Mouse (Mus musculus) liver, embryonic 14.5 days (tissue): ENCODE data around the gene Cdc27. TPM values are rescaled to one million over a fixed set of nuclear protein-coding genes. Genes with fewer than 3 reads are reported as not detected.
A peak's percentile ranks its signal among the peaks of the same experiment; 100 is the strongest.
"Not testable (repeated sequence)": the region's sequence is repeated elsewhere in the genome, so short reads cannot be mapped to it uniquely, and the experiment has no call there.

Source experiments
- ATAC-seq: fragments of 200-750 bp; cut with Nextera tagmentation; 2 replicates; pipeline ENCODE4 v1.8.0; 2017; ENCODE audit warnings: moderate number of reproducible peaks, mild to moderate bottlenecking, moderate library complexity; ENCODE audit not compliant: insufficient read depth
- DNase-seq, 3 experiments: peaks; one replicate each; pipeline ENCODE4 v3.0.0-alpha.2; 2012 to 2013; ENCODE audit warnings: low read depth in 3 of 3, low spot score in 3 of 3
- H3K27ac ChIP-seq: fragments of 300-500 bp; sonication (generic); 2 replicates; pipeline ENCODE4 v1.5.1; 2014; ENCODE audit warnings: moderate library complexity, mild to moderate bottlenecking, control low read depth, inconsistent platforms
- H3K27me3 ChIP-seq: fragments of 300-500 bp; sonication (generic); 2 replicates; pipeline ENCODE4 v1.6.1; 2014; ENCODE audit warnings: mild to moderate bottlenecking, low read length, moderate library complexity; ENCODE audit not compliant: control insufficient read depth, insufficient read depth
- H3K36me3 ChIP-seq: fragments of 300-500 bp; sonication (generic); replicated peaks from 2 replicates; pipeline ENCODE4 v1.6.1; 2014; ENCODE audit warnings: low read depth; ENCODE audit not compliant: control insufficient read depth, insufficient read depth
- H3K4me1 ChIP-seq, 2 experiments: fragments of 200-500 bp in 1 of 2; fragments of 300-500 bp in 1 of 2; sonication (generic) in 1 of 2; replicated peaks; 2 replicates each; pipeline ENCODE4 v1.6.1; 2012 to 2014; ENCODE audit warnings: antibody characterized with exemption in 1 of 2, inconsistent platforms in 1 of 2, low read length in 1 of 2; ENCODE audit not compliant: control insufficient read depth in 2 of 2, insufficient read depth in 2 of 2
- H3K4me2 ChIP-seq: fragments of 300-500 bp; sonication (generic); 2 replicates; pipeline ENCODE4 v1.6.1; 2014; ENCODE audit warnings: low read depth, mild to moderate bottlenecking, control low read depth, moderate library complexity
- H3K4me3 ChIP-seq, 2 experiments: fragments of 200-500 bp in 1 of 2; fragments of 300-500 bp in 1 of 2; sonication (generic) in 1 of 2; 2 replicates each; pipeline ENCODE4 v1.5.1; 2012 to 2014; ENCODE audit warnings: low read depth in 2 of 2, low read length in 2 of 2, mild to moderate bottlenecking in 2 of 2, control low read depth in 1 of 2, inconsistent platforms in 1 of 2, moderate library complexity in 1 of 2; ENCODE audit not compliant: insufficient read depth in 1 of 2
- H3K9ac ChIP-seq: fragments of 300-500 bp; sonication (generic); replicated peaks from 2 replicates; pipeline ENCODE4 v1.6.1; 2014; ENCODE audit warnings: mild to moderate bottlenecking, control low read depth, moderate library complexity
- H3K9me3 ChIP-seq: fragments of 300-500 bp; sonication (generic); 2 replicates; pipeline ENCODE4 v1.6.1; 2016; ENCODE audit warnings: low read length, mixed read lengths; ENCODE audit not compliant: control insufficient read depth
- CTCF ChIP-seq: IDR thresholded peaks from 2 replicates; pipeline ENCODE4 v1.5.1; 2016; ENCODE audit warnings: antibody characterized with exemption, low read depth, control low read depth
- EP300 ChIP-seq: IDR thresholded peaks from 2 replicates; pipeline ENCODE4 v1.6.1; 2016; ENCODE audit warnings: antibody characterized with exemption, low read depth
- WGBS: fragments of 180-500 bp; shearing (Covaris S2); extraction: QIAGEN DNeasy Blood & Tissue Kit; methylation state at CpG from one replicate; pipeline ENCODE4 v1.1.7; 2014; ENCODE audit not compliant: insufficient replicate concordance; 5-methylcytosine and 5-hydroxymethylcytosine counted together
- polyA plus RNA-seq, 2 experiments: library from polyadenylated mRNA; depleted of rRNA in 1 of 2; stranded (reverse) in 1 of 2; unstranded in 1 of 2; fragments of >200 nt; fragmentation: Nextera tagmentation in 1 of 2; extraction: Ambion mirVana in 1 of 2; gene quantifications; 2 replicates each; pipeline versions ENCODE4 v1.2.1 to v1.2.3; 2012 to 2014

Gene Cdc27
- polyA plus RNA-seq, 2 experiments: 12.1 to 20.0 TPM

- 14% methylated on average over 2 of the region's 2 CpGs for WGBS
- peak overlapping the region; percentile 37 for H3K4me2 ChIP-seq
These were observed 7.1 kb downstream of the Cdc27 start for GRCm38 (mm10) chr11:104543337-104543736.

GRCm38 (mm10) chr11:104539811-104540210, 10.6 kb downstream of the Cdc27 start:
- H3K27ac ChIP-seq: no peak overlapping the region
- whole genome bisulfite sequencing: 86% methylated on average over 5 of the region's 5 CpGs
- no peak overlapping the region for H3K4me2 ChIP-seq
- H3K9ac ChIP-seq: no peak overlapping the region
- H3K4me3 ChIP-seq: no peak overlapping the region
- DNase-seq: no peak
- ATAC-seq: no peak
- TF ChIP-seq CTCF (no peak), EP300 (no peak)
- H3K9me3 ChIP-seq: no peaks in the 10 kb centered on the region
- no peaks in the 10 kb centered on the region for H3K27me3 ChIP-seq
- H3K36me3 ChIP-seq: peaks cover 10% of the 10 kb centered on the region
- peaks cover 17 to 31% of the 10 kb centered on the region in 2 experiments for H3K4me1 ChIP-seq

More at GRCm38 (mm10) chr11:104543337-104543736, 7.1 kb downstream of the Cdc27 start:
- Histone ChIP-seq H3K36me3 (peaks cover 12% of the 10 kb centered on the region), H3K27ac (peak overlapping the region; percentile 27; the same call in 1 of the 2 replicates), H3K4me1 (peaks cover 30 to 44% of the 10 kb centered on the region in 2 experiments)
- H3K27me3 ChIP-seq, H3K9ac ChIP-seq, H3K4me3 ChIP-seq, H3K9me3 ChIP-seq: not testable (repeated sequence)
- DNase-seq (peak; percentile 49 to 59 (median 51)), ATAC-seq (peak; percentile 67)
- TF ChIP-seq EP300: peak; percentile 72

DNA sequence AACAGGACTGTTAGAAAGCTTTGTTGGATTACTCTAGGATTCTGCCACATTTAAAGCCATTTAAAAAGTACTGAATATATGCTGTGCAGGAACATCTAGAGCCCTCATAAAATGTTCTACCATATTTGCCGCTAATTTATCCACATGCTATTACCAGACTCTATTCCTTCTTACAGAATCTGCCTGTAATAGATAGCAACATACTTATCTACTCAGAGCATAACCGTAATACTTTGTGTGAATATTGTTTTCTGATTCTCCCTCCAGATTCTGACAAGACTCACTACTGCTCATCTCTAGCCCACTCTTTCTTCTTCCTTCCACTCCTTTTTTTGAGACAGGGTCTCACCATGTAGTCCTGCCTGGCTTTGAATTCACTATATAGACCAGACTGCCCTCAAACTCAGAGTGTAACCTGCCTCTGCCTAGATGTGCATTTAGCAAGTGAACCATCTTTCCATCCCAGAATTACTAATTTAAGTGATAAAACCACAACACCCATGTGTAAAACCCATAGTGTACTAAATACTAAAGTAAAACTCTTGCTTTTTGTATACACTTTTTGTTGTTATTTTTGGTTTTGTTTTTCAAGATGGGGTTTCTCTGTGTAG, 12.4 kb downstream of the Cdc27 start:
- peak; percentile 72 for TF ChIP-seq EP300
- TF ChIP-seq CTCF: no peak
- Histone ChIP-seq H3K4me2 (peak overlapping the region; percentile 31; the same call in 1 of the 2 replicates), H3K27ac (no peak overlapping the region), H3K36me3 (peaks cover 24% of the 10 kb centered on the region), H3K9ac (no peak overlapping the region), H3K4me1 (peaks cover 7 to 26% of the 10 kb centered on the region in 2 experiments), H3K27me3 (no peaks in the 10 kb centered on the region), H3K4me3 (no peak overlapping the region), H3K9me3 (no peaks in the 10 kb centered on the region)
- peak in 1 of 3 experiments; percentile 19 for DNase-seq
- 15% methylated on average over 2 of the region's 2 CpGs for WGBS
- ATAC-seq: peak; percentile 64; the same call in 1 of the 2 replicates

- WGBS: 8% methylated on average over 2 of the region's 2 CpGs
- H3K36me3 ChIP-seq: peaks cover 35% of the 10 kb centered on the region
- H3K4me3 ChIP-seq: no peak overlapping the region
- peaks cover under 1 to 19% of the 10 kb centered on the region in 2 experiments; a peak in 3 of 4 replicates for H3K4me1 ChIP-seq
- DNase-seq (peak in 1 of 3 experiments; percentile 45), ATAC-seq (peak; percentile 79)
- H3K27me3 ChIP-seq: no peaks in the 10 kb centered on the region
- H3K4me2 ChIP-seq: no peak overlapping the region
- no peak for TF ChIP-seq CTCF
- TF ChIP-seq EP300: peak; percentile 45
- no peak overlapping the region for H3K9ac ChIP-seq
- no peak overlapping the region for H3K27ac ChIP-seq
- H3K9me3 ChIP-seq: no peaks in the 10 kb centered on the region
These were observed 13.6 kb downstream of the Cdc27 start for GRCm38 (mm10) chr11:104536843-104537242.

GRCm38 (mm10) chr11:104525935-104526334, 24.5 kb downstream of the Cdc27 start:
- Histone ChIP-seq H3K36me3 (peaks cover 66% of the 10 kb centered on the region), H3K9me3 (no peaks in the 10 kb centered on the region), H3K27me3 (no peaks in the 10 kb centered on the region), H3K27ac (no peak overlapping the region), H3K4me3 (no peak overlapping the region), H3K4me2 (no peak overlapping the region), H3K9ac (no peak overlapping the region), H3K4me1 (no peaks in the 10 kb centered on the region)
- 87% methylated on average over 6 of the region's 6 CpGs for WGBS
- no peak for ATAC-seq
- DNase-seq: no peak
- TF ChIP-seq EP300 (no peak), CTCF (no peak)
